Mouse (Mus musculus): Measurements from ENCODE around the gene Aph1b. TPM values are rescaled to one million over a fixed set of nuclear protein-coding genes. Genes with fewer than 3 reads are reported as not detected.
A peak's percentile ranks its signal among the peaks of the same experiment; 100 is the strongest.
"Not testable (repeated sequence)": the region's sequence is repeated elsewhere in the genome, so short reads cannot be mapped to it uniquely, and the experiment has no call there.

Gene Aph1b
- polyA plus RNA-seq, 1 experiment from 2014 or later, result 10.9 TPM

DNA sequence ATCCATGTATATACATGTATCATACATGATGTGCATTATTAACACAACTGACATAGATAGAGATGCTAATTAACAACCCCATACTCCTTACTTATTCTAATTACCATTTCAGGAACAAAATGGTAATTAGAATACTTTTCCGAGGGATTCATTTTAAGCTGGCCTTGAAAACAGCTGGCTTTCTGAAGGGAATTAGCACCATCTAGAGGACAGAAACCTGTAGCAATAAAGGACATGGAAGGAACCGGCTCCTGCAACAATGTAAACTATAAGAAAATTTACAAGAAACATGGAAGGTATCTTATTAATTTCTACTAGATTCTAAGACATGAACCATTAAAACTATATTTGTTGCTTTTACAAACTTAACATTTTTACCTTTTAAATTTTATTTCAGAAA, 7.5 kb downstream of the Aph1b start:
- peak; percentile 90 for DNase-seq (ENCODE audit: low spot score)
- no peak overlapping the region for H3K4me2 ChIP-seq (ENCODE audit: low read length)
- H3K9ac ChIP-seq (ENCODE audit: low read depth, low read length), result no peak overlapping the region
- no peak overlapping the region for H3K27ac ChIP-seq
- no peak for ATAC-seq (replicated peaks; ENCODE audit: low FRiP score, low read depth)
- no peaks in the 10 kb centered on the region for H3K27me3 ChIP-seq (ENCODE audit: insufficient read depth, low read length)
- peak; percentile 86 for TF ChIP-seq CTCF (IDR thresholded peaks at IDR 0.05; ENCODE audit: low read depth)
- no peak overlapping the region for H3K4me3 ChIP-seq (replicated peaks; ENCODE audit: low read depth, low read length)
- H3K9me3 ChIP-seq (replicated peaks; ENCODE audit: low read length), result no peaks in the 10 kb centered on the region
- H3K4me1 ChIP-seq (replicated peaks; ENCODE audit: insufficient read depth, low read length), result no peaks in the 10 kb centered on the region
- WGBS, result 3% methylated on average over 2 of the region's 2 CpGs
- H3K36me3 ChIP-seq (ENCODE audit: insufficient read depth, low read length), result 0 out of 2 replicates have a peak, but pooled peaks cover 2% of the 10 kb centered on the region

DNA sequence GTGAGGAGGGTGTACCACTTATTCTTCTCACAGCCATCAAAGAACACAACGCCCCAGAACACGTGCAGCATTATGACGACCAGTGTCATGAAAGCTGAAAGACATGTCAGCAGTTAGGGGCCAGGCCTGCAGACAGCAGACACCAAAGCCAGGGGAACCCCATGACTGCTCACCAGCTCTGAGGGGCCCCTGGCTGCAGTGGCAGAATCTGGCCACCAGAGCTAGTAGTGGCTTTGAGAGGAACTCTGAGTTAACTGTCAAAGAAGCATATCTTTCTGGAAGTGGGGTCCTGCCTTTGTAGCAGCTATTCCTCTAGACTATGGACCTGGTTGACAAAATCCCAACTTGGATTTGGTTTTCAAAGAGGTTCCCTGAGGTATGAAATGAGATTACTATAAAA, 10.7 kb downstream of the Aph1b start:
- not testable (repeated sequence) for H3K27ac ChIP-seq; H3K36me3 ChIP-seq (ENCODE audit: insufficient read depth, low read length); H3K4me2 ChIP-seq (ENCODE audit: low read length); ATAC-seq (replicated peaks; ENCODE audit: low FRiP score, low read depth); H3K27me3 ChIP-seq (ENCODE audit: insufficient read depth, low read length); H3K9me3 ChIP-seq (replicated peaks; ENCODE audit: low read length); DNase-seq (ENCODE audit: low spot score); H3K9ac ChIP-seq (ENCODE audit: low read depth, low read length); H3K4me1 ChIP-seq (replicated peaks; ENCODE audit: insufficient read depth, low read length); H3K4me3 ChIP-seq (replicated peaks; ENCODE audit: low read depth, low read length)
- TF ChIP-seq CTCF (IDR thresholded peaks at IDR 0.05; ENCODE audit: low read depth), result peak; percentile 35; the same call in 1 of the 2 replicates
- no CpG with 5 or more reads among the region's 3 CpGs for whole genome bisulfite sequencing

- no peaks in the 10 kb centered on the region for H3K4me1 ChIP-seq (replicated peaks; ENCODE audit: insufficient read depth, low read length)
- DNase-seq (ENCODE audit: low spot score) (peak; percentile 18), ATAC-seq (replicated peaks; ENCODE audit: low FRiP score, low read depth) (0 out of 2 replicates have a peak, but pooled peaks have one; percentile 33)
- H3K9me3 ChIP-seq (replicated peaks; ENCODE audit: low read length), result no peaks in the 10 kb centered on the region
- H3K4me3 ChIP-seq (replicated peaks; ENCODE audit: low read depth, low read length), result no peak overlapping the region
- no peak overlapping the region for H3K4me2 ChIP-seq (ENCODE audit: low read length)
- H3K36me3 ChIP-seq (ENCODE audit: insufficient read depth, low read length), result no peaks in the 10 kb centered on the region
- H3K9ac ChIP-seq (ENCODE audit: low read depth, low read length), result no peak overlapping the region
- TF ChIP-seq CTCF (IDR thresholded peaks at IDR 0.05; ENCODE audit: low read depth), result no peak
- H3K27me3 ChIP-seq (ENCODE audit: insufficient read depth, low read length), result no peaks in the 10 kb centered on the region
- H3K27ac ChIP-seq, result peak overlapping the region; percentile 66
Observed at GRCm38 (mm10) chr9:66770701-66771100, 24.6 kb downstream of the Aph1b start.

DNA sequence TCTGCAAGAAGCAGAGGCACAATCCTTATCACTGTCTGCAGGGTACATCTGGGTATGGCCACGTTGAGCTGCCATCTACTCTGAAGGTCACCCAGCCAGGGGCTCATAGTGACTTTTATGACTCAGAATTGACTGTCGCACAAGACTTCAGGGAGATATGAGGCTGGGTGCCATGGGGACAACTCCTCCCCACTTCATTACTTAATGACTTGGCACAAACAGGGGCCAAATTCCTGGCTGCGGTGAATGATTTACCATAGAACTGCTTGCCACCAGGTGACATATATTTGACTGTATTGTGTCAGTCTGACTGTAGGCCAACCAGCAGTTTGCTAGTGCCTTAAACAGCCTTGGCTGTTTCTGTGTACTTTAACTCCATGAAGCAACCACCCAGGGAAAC, 26.0 kb downstream of the Aph1b start:
- no peak overlapping the region for H3K4me2 ChIP-seq (ENCODE audit: low read length)
- ATAC-seq (replicated peaks; ENCODE audit: low FRiP score, low read depth) (peak; percentile 87), DNase-seq (ENCODE audit: low spot score) (peak; percentile 63)
- H3K4me1 ChIP-seq (replicated peaks; ENCODE audit: insufficient read depth, low read length), result no peaks in the 10 kb centered on the region
- H3K9ac ChIP-seq (ENCODE audit: low read depth, low read length), result no peak overlapping the region
- H3K27ac ChIP-seq, result peak overlapping the region; percentile 60; the same call in 1 of the 2 replicates
- 36% methylated on average over 3 of the region's 3 CpGs for WGBS
- H3K9me3 ChIP-seq (replicated peaks; ENCODE audit: low read length), result no peaks in the 10 kb centered on the region
- TF ChIP-seq CTCF (IDR thresholded peaks at IDR 0.05; ENCODE audit: low read depth), result no peak
- no peaks in the 10 kb centered on the region for H3K27me3 ChIP-seq (ENCODE audit: insufficient read depth, low read length)
- no peak overlapping the region for H3K4me3 ChIP-seq (replicated peaks; ENCODE audit: low read depth, low read length)
- H3K36me3 ChIP-seq (ENCODE audit: insufficient read depth, low read length), result no peaks in the 10 kb centered on the region

DNA sequence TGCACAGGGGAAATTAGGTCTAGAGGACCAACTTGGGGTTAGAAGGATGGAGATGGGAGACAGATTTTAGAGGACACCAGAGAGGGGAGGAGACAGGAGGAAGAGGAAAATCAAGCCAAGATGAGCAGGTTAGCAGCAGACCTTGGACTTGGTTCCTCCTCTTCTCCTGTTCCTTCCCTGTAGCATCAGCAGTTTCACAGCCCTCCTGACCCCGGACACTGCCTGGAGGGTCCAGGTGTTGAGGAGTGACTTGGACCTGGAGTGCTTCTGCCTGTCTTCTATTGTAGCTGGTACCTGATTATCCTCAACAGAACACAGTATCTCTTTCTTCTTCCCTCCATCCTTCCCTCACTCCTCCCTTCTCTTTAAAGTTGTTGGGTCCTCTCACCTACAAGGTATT, 26.6 kb downstream of the Aph1b start:
- H3K27me3 ChIP-seq (ENCODE audit: insufficient read depth, low read length), result no peaks in the 10 kb centered on the region
- no peak overlapping the region for H3K9ac ChIP-seq (ENCODE audit: low read depth, low read length)
- no peak overlapping the region for H3K4me3 ChIP-seq (replicated peaks; ENCODE audit: low read depth, low read length)
- 78% methylated on average over 1 of the region's 1 CpGs for WGBS
- no peaks in the 10 kb centered on the region for H3K4me1 ChIP-seq (replicated peaks; ENCODE audit: insufficient read depth, low read length)
- DNase-seq (ENCODE audit: low spot score) (no peak), ATAC-seq (replicated peaks; ENCODE audit: low FRiP score, low read depth) (peak; percentile 68)
- no peak for TF ChIP-seq CTCF (IDR thresholded peaks at IDR 0.05; ENCODE audit: low read depth)
- H3K9me3 ChIP-seq (replicated peaks; ENCODE audit: low read length), result no peaks in the 10 kb centered on the region
- H3K36me3 ChIP-seq (ENCODE audit: insufficient read depth, low read length), result no peaks in the 10 kb centered on the region
- peak overlapping the region; percentile 54; the same call in 1 of the 2 replicates for H3K27ac ChIP-seq
- H3K4me2 ChIP-seq (ENCODE audit: low read length), result no peak overlapping the region

DNA sequence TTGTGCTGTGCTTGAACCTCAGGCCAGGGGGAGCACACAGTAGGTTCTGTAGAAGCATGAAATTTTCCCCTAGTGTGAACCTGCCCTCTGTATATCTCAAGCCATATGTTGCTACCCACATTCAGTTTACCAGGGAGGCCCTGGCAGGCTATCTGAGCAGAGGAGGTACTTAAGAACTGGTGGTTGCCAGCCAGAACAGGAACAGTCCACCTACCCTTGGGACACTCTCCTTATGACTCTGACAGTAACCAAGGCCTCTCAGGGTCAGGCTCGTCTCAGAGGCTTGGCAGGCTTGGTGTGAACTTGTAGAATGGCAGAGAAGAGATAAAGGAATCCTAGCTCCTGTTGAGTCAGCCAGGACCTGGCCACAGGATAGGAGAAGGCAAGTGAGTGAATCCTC, 34.3 kb downstream of the Aph1b start:
- Histone ChIP-seq H3K4me1 (replicated peaks; ENCODE audit: insufficient read depth, low read length) (no peaks in the 10 kb centered on the region), H3K4me2 (ENCODE audit: low read length) (no peak overlapping the region), H3K27me3 (ENCODE audit: insufficient read depth, low read length) (no peaks in the 10 kb centered on the region), H3K9ac (ENCODE audit: low read depth, low read length) (no peak overlapping the region), H3K27ac (no peak overlapping the region), H3K36me3 (ENCODE audit: insufficient read depth, low read length) (no peaks in the 10 kb centered on the region), H3K4me3 (replicated peaks; ENCODE audit: low read depth, low read length) (no peak overlapping the region), H3K9me3 (replicated peaks; ENCODE audit: low read length) (no peaks in the 10 kb centered on the region)
- no peak for TF ChIP-seq CTCF (IDR thresholded peaks at IDR 0.05; ENCODE audit: low read depth)
- ATAC-seq (replicated peaks; ENCODE audit: low FRiP score, low read depth) (no peak), DNase-seq (ENCODE audit: low spot score) (no peak)
- 67% methylated on average over 1 of the region's 1 CpGs for WGBS

- no peak for TF ChIP-seq CTCF (IDR thresholded peaks at IDR 0.05; ENCODE audit: low read depth)
- Histone ChIP-seq H3K9me3 (replicated peaks; ENCODE audit: low read length) (no peaks in the 10 kb centered on the region), H3K9ac (ENCODE audit: low read depth, low read length) (no peak overlapping the region), H3K27me3 (ENCODE audit: insufficient read depth, low read length) (no peaks in the 10 kb centered on the region), H3K4me3 (replicated peaks; ENCODE audit: low read depth, low read length) (no peak overlapping the region), H3K27ac (no peak overlapping the region), H3K4me1 (replicated peaks; ENCODE audit: insufficient read depth, low read length) (no peaks in the 10 kb centered on the region), H3K4me2 (ENCODE audit: low read length) (no peak overlapping the region), H3K36me3 (ENCODE audit: insufficient read depth, low read length) (no peaks in the 10 kb centered on the region)
- ATAC-seq (replicated peaks; ENCODE audit: low FRiP score, low read depth) (no peak), DNase-seq (ENCODE audit: low spot score) (no peak)
- whole genome bisulfite sequencing, result 82% methylated on average over 6 of the region's 6 CpGs
Observed at GRCm38 (mm10) chr9:66752849-66753248, 42.4 kb downstream of the Aph1b start.
